Mouse (Mus musculus): Measurements from ENCODE around the gene Nfatc2.

The Nfatc2 gene

DNA sequence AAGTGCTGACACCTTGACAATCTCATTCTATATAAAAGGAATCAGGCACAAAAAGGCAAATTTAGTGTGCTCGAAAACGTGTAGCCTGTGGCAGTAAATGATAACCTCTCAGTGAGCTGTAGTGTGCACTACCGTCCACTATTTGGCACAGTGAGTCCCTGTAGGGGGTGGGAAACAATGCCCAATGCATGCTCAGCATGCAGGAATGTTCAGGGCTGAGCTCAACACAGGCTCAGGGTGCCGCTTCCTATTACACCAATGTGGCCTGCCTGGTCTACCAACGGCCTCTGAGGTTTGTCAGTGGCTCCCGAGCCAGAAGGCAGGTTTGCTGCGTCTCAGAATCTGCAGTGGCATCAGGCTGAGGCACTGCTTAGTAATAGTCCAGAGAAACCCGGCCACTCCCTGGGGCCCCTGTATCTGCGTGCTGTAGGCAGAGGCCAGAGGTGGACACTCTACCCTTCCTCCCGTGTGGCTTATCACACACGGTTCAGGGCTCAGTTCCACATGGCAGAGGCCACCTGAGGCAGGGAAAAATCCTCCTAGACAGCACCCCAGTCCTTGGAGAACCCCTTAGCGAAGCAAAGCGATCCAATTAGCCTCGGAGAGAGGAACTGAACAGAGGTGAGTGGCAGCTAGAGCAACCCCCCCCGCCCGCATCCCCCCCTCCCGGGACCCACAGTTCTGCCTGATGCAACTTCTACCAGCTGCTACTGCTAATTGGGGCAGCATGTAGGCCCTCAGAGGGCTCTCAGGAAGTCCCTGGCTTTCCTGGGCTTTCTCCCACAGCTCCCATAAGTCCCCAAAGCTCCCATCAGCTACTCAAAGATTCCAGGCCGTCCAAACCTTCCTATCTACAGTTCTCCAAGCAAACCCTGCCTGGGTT, 74.7 kb downstream of the Nfatc2 start:
- DNase-seq: no peak

DNA sequence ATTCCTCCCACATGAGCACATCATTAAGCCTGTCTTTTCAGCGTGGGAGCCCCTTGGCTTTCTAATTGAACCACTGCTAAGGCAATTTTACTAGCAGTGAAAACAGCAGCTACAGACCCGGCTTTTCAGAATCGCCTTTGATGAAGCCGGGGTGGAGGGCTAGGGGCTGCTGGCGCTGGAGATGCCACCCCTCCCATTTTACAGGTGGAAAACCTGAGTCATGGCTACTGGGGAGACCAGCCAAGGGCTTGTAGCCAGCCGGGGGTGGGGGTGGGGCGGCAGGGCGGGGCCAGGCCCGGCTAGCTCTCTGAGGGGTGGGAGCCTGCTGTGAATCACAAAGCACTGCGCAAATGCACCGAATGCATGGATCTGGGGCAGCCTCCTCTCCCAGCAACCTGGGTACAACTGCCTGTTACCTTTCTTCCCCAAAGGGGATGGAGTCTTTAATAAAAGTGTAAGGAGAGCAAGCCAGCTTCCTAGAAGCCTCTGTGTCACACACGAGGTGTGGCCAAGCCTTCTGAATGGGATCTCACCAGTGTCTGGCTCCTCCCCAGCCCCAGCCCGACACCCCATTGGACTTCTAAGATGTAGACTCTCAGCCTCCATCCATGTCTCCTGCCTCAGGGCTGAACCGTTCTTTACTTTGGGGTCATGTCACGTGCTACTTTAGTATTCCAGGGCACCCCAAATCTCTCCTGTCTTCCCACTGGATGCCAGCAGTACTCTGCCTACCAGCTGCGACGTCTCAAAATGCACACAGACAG, 75.9 kb downstream of the Nfatc2 start:
- DNase-seq: no peak

DNA sequence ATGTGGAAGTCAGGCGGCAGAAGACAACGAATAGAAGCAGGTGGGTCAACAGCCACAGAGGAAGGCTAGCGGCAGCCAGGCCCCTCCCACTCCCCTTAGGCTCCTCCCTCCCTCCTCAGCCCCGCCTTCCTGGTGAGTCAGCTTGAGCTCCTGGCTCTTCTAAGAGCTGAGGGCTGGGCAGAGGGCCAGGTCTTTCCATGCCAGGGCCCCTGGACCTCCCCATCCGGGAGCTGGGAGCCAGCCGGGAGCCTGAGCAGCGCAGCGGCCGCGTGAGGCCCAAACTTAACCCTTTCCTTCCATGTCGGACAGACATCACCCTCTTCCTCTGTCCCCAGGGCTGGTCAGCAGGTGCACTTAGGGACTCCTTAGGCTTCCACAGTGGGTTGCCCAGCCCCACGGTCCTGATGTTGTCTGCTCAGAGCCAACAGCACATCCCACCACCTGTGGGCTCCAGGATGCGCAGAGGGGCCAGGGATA, 76.5 kb downstream of the Nfatc2 start:
- DNase-seq: peak; percentile 89

DNA sequence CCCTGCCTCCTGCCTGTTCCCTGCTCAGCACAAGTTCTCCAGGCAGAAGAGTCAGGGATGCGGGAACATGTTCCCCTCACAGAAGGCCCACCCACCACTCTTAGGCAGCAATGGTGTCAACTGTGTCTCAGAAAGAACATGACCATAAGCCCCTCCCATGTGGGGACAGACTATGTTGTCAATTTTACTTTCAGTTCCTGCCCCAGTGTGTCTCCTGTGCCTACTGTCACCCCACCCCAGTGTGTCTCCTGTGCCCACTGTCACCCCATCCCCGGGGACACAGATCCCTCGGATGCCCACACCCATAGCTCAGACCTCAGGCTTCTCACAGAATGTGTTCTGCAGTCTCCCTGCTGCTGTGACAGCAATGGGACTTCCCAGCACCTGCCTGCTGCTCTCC, 79.2 kb downstream of the Nfatc2 start:
- no peak for DNase-seq

DNA sequence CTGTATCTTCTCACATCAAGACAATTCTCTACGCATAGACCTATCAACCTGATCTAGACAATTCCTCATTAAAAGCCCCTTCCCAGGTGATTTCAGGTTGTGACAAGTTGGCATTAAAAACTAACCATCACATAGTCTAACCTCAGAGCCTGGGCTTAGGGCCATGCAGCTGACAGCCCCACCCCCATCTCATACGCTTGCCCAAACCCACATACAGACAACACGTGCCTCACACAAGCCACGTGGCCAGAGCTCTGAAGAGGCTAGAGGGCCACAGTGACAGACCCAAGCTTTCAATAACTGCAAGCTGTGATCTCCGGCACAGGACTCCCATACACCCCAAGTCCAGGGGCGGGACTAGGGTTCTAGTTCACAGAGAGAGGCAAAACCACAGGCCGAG, 80.7 kb downstream of the Nfatc2 start:
- no peak for DNase-seq

DNA sequence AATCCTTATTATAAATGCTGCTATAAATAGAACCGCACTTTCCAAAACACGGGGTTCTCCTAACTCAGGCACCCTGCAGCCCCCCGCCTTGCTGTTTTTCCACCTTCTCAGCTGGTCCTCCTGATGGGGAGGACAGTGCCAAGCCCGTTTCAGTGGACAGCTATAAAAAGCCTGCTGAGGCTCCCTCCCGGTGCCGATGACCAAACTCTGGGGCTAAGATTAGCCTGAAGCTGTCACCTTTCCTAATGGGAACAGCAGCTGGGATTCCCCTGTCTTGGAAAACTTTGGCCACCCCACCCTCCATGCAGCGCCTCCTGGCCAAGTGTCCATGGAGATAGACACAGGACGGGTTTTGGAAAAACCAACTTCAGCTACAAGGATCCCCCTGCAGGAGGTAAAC, 81.9 kb downstream of the Nfatc2 start:
- no peak for DNase-seq

DNA sequence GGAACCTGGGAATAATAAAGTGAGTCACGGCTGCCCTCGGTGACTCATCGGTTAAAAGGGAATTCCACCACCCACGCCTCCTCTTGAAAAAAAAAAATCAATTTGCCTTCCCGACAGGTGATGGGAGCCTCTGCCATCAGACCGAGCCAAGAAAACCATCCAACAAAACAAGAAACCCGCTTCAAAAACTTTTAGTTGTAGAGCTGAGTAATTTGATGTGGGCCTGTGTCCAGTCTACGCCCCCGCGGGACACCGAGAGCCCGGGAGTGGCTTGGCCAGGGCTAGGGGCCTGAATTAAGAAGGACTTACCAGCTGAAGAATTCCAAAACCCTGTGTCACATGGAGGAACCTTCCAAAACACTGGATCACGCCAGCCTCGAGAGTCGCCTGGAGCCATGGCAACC, 83.2 kb downstream of the Nfatc2 start:
- no peak for DNase-seq

DNA sequence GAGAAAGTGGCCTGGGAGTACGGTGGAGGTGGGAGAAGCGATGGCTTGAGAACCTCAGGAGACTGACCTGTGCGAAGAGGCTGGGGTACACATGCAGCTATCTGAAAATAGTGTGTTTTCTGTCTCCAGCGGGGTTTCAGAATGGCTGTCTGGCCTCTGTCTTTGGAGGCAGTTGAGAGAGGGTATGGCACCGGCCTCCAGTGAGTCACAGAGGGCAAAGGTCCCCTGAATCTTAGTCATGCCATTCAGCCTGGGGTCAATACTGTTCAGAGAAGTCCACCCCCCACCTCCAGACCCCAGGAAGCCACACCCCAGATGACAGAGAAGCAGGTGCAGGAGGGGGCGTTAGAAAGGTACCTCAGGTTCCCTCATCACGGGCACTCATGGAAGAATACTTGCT, 83.7 kb downstream of the Nfatc2 start:
- DNase-seq: no peak

DNA sequence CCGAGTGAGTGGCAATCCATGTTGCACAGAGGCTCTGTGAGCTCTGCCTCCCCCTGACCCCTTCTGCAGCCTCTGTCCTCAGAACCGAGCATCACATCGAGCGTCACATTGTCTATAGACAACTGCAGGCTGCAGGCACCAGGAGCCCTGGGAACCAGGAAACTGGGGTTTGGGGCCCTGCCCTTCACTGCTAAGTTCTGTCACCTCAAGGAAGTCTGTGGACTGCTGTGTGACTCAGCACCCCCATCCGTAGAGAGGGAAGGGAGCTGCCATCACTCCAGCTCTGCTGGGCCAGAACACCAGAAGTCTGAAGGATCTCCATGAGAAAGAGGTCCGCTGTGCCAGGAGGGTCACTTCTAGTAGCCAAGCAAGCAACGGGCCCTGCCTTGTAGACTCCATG, 84.7 kb downstream of the Nfatc2 start:
- no peak for DNase-seq

DNA sequence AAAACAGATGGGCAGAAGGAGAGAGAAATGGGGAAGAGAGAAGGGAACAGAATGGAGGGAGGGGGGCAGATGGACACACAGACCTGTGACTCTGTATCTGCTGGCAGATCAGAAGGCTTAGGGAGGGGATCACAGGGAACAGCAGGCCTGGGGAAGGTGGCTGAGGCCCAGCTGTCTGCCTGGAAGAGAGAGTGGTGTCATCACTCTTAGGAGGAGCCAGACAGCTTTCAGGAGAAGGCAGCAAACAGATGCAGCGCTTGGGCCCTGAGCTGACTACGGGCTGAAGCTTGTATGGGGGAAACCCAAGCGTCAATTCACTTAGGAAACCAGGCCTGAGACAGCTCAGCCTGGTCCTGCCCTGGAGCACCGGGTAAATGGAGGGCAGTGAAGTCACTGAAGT, 86.0 kb downstream of the Nfatc2 start:
- no peak for DNase-seq

DNA sequence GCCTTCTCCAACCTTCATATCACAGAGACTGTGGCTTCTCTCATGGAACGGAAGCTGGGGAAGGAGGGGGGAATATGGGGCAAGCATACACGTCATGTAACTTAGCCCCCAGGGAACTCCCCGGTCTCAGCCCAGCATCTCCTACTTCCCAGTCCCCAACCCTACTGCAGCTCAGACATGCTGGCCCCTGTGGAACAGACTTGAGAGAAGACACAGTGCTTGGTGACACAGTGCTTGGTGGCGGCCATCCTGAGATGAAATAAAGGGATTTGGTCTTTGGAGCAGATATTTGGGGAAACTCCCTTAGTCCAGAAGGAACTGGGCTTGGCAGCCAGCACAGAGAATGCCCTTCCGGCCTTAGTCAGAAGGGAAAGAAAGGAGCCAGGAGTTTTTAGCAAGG, 87.3 kb downstream of the Nfatc2 start:
- no peak for DNase-seq

DNA sequence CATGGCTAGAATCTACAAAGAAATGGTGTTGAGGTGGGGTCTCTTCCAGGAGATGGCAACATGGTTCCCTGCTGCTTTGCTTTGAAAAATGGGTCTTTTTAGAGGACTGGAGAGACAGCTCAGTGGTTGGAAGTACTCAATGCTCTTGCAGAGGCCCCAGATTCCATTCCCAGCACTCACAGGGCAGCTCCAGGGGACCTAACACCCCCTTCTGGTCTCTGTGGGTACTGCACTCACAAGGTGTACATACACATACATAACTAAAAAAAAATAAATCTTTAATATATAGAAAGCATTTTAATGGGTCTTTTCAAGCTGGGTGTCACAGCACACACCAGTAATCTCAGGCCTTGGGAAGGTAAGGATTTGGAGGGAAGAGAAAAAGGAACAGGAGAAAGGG, 89.9 kb downstream of the Nfatc2 start:
- DNase-seq: no peak

DNA sequence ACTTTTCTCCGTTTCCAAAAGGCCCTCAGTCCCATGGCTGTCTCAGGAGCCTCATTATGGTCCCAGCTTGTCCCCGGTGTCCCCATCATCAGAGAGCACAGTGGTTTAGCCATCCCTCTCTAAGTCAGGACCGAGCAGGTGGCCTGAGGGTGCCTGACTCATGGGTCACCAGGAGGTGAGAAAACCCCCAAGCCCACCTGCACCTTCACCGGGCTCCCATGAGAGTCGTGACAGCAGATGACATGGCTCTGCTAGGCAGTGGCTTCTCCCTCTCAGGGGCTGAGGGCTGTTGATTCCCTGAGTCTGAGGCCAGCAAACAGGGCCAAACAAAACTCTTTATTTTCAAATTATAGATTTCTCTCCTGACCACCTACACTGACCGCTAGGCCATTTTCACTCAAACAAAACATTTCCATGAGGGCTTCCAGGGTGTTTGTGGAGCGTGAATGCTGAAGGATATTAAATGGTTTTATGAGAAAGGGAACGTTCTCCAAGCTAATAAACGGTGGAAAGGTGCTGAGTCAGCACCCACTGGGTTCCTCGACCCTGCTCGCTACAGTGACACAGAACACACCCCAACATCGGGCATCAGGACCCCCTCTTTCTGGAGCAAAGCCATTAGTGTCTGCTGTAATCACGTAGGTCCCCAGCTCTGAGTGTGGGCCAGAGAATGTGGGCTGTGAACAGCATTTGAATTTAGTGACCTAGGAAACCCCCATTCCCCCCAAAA, 92.8 kb downstream of the Nfatc2 start:
- no peak for DNase-seq

DNA sequence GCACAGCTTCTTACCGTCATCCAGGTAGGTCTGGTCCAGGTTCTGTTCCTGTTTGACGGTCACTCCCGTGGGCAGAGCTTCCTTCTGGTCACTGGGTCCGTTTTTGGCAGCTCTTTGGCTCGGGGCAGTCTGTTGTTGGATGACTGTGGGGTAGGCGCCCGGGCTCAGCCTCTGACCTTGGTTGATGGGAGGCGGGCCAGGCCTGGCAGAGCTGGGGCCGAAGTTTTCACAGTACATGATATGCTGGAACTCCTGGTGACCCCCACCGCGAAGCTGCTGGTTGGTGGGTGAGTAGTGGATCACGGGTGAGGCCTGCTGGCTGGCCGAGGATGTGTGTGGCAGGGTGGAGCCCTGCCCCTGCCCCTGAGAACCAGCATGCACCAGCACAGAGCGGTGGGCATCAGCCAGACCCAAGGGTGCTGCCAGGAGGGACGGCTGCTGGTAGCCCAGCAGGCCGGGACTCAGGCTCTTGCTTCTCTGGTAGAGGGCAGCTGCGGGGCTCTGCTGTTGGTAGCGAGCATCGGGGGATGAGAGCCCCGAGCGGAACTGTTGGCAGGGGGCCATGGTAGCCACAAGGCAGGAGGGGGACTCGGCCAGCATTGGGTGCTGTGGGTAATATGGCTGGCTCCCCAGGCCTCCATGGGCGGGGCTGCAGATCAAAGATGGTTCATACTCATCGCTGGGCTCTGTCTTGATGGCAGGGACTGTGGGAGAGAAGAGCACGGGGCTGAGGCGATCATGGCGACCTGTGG, 96.8 kb downstream of the Nfatc2 start:
- no peak for DNase-seq

DNA sequence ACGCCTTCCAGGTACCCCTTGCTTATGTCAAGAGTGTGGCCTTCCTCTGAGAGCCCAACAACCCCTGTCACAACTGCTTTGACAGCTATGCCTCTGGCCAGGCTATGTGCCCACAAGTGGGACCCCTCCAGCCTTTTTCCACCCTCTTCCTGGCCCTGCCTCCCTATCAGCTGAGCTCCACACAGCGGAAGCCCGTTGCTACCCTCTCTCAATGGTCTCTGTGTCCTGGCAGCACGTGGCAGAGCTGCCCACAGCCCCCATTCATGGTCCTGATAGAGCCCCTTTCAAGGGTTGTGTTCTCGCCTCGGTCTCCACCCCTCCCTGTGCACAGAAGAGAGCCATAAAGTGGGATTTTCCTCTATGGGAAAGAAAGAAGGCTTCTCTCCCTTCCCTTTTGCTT, 97.7 kb downstream of the Nfatc2 start:
- DNase-seq: no peak

DNA sequence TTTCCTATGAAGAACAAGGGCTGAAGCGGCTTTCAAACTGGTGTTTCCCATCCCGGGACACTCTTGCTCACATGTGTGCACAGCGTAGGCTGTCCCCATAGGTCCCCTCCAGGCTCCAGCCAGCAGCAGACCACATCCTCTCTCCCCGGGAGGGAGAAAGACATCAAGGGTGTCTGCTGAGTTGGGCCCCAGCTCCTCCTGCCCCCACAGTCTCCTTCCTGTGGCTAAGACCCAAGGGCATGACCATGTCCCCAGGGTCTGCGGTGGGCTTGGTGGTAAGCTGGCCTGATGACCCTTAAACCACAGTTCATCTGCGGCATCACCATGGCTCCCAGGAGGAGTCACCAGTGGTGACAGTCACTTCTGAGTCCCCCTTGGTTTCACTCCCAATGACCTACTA, 100.7 kb downstream of the Nfatc2 start:
- no peak for DNase-seq

DNA sequence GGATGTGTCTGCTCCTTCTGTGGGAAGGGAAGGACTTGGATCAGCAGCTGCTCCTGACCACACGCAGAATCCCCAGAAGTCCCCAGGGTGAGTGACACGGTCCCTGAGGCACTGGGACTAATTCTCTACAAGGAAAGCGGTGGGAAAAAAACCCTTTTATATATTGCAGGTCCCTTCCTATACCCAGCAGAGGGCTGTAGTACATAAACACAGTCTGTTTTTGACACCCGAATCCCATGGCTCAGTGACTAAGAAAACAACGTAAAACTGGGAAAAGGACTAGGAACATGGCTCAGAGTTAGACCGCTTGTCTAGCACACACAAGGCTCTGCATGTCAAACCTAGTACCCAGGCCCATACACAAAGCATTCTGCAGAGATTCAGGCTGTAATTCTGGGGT, 101.2 kb downstream of the Nfatc2 start:
- no peak for DNase-seq

DNA sequence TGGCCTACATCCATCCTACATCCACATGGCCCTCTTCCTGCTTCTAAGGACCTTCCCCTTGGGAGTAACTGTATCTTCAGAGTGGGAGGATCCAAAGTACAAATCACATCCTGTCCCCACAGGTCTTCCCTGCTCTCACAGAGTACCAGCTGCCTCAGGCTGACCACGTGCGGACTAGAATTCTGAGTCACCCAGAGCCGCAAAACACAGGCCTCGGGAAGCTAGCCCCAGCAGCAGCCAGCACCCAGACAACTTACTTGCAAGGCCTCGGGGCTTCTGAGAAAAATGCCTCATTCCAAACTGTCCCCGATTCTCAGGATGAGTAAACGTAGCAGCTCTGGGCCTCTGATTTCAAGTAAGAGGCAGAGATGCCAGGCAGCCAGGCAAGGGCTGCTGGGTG, 109.7 kb downstream of the Nfatc2 start:
- no peak for DNase-seq

DNA sequence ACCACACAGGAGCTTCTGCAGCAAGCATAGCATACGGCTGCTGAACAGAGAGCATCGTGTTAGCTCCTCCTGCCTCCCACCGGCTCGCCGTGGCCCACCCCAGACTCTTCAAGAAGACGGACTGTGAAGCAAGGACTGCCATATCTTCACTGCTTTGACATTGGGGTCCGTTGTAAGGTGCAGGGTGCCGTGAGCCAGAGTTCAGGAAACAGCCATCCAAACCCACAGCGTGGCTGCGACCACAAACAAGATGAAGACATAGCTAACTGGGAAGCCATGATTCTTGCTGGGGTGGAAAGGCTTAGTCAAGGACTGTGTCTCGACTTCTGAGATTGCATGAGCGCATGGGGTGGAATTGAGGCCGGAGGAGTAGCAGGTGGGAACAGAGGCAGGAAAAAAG, 111.5 kb downstream of the Nfatc2 start:
- DNase-seq: no peak

DNA sequence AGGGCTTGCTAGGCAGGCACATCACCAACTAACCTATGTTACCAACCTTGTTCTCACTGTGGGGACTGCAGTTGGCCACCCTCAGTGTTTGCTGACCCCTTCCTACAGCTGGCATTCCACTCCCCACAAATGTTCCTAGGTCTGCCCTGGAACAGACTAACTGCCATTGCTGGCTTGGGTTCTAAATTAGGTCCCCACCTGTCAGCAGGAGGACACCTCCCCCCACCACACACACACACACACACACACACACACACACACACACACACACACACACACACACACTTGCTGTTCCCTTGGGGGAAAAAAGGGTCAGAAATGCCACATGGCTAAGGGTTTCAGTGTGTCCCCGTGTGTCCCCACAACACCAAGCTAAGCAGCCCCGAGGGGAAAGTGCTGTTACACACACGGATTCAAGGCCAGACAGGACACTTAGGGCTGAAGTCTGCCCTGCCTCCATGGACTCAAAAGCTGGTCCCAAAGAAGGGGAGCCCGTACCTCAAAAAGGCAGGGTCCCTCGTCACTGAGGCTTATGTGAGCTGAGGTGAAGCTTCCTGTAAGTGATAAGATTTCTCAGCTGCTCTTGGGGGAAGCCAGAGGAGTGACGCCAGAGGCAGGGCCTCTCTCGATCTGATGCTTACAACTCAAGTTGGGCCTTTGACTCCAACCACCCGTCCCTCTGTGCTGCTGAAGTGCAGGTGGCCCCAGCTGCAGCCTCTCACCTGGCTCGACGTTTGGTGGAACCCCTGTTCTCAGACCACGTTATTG, 113.1 kb downstream of the Nfatc2 start:
- no peak for DNase-seq

DNA sequence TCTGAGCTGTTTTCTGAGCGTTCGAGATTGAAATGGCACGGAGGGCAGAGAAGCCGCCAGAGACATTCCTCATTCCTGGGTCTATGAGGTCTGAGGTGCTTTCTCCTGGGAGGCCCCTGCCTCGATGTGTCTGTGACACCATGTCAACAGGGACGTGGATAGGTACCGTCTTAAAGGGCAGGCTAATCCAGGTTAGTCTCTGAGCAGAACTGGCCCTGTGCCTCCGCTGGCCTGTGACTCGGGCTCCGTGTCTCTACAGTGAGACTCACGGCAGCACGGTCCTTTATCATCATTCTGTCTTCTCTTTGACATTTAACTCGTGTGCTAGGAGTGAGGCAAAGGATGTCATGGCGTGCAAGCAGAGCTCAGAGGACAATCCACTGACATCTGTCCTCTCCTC, 120.3 kb downstream of the Nfatc2 start:
- DNase-seq: no peak

DNA sequence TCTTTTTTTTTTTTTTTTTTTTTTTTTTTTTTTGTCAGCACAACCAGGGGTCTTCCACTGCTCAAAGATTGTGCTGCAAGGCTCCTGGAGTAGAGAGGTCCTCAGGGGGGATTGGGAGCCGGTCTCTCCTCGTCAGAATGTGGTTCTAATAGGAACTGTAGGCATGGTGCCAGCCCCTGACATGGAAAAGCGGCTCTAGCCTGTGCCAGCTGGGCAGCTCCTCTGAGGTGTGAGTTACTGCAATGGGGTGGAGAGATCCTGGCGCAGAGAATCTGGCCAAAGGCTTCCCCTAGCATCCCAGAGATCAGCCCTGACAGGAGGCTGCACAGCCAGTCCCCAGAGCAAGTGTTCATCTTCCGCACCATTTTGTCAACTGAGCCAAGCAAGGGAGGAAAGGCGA, 120.8 kb downstream of the Nfatc2 start:
- peak; percentile 46 for DNase-seq

Measured in right cerebral cortex, postnatal 14 days (tissue).